Mouse (Mus musculus) embryonic facial prominence, embryonic 11.5 days (tissue): Measurements from ENCODE around the gene Olfr389. TPM values are rescaled to one million over a fixed set of nuclear protein-coding genes. Genes with fewer than 3 reads are reported as not detected.

Source experiments
- ATAC-seq: fragments of 200-750 bp; cut with Nextera tagmentation; replicated peaks from 2 replicates; pipeline ENCODE4 v1.8.0; 2017; ENCODE audit warnings: low read depth; ENCODE audit not compliant: insufficient number of reproducible peaks, low FRiP score, low TSS enrichment
- DNase-seq: peaks from one replicate; pipeline ENCODE4 v3.0.0-alpha.2; 2015; ENCODE audit warnings: low spot score
- H3K27ac ChIP-seq: fragments of 300-500 bp; sonication (generic); replicated peaks from 2 replicates; pipeline ENCODE4 v1.5.1; 2014; ENCODE audit warnings: mild to moderate bottlenecking, low read depth, low read length, control low read depth
- H3K27me3 ChIP-seq: fragments of 300-500 bp; sonication (generic); 2 replicates; pipeline ENCODE4 v1.6.1; 2014; ENCODE audit warnings: mild to moderate bottlenecking, low read length, moderate library complexity, mixed read lengths; ENCODE audit not compliant: control insufficient read depth, insufficient read depth
- H3K36me3 ChIP-seq: fragments of 300-500 bp; sonication (generic); replicated peaks from 2 replicates; pipeline ENCODE4 v1.6.1; 2014; ENCODE audit warnings: low read depth, mild to moderate bottlenecking, low read length, moderate library complexity, mixed read lengths; ENCODE audit not compliant: control insufficient read depth, insufficient read depth
- H3K4me1 ChIP-seq: fragments of 300-500 bp; sonication (generic); 2 replicates; pipeline ENCODE4 v1.6.1; 2014; ENCODE audit warnings: low read length, mixed read lengths; ENCODE audit not compliant: control insufficient read depth, insufficient read depth
- H3K4me2 ChIP-seq: fragments of 300-500 bp; sonication (generic); 2 replicates; pipeline ENCODE4 v1.6.1; 2014; ENCODE audit warnings: low read depth, mild to moderate bottlenecking, control low read depth, low read length, moderate library complexity
- H3K4me3 ChIP-seq: fragments of 300-500 bp; sonication (generic); 2 replicates; pipeline ENCODE4 v1.5.1; 2014; ENCODE audit warnings: low read depth, low read length, control low read depth
- H3K9ac ChIP-seq: fragments of 300-500 bp; sonication (generic); replicated peaks from 2 replicates; pipeline ENCODE4 v1.6.1; 2014; ENCODE audit warnings: mild to moderate bottlenecking, control low read depth, low read length
- H3K9me3 ChIP-seq: fragments of 300-500 bp; sonication (generic); replicated peaks from 2 replicates; pipeline ENCODE4 v1.6.1; 2016; ENCODE audit warnings: mild to moderate bottlenecking, low read length, inconsistent platforms, mixed read lengths; ENCODE audit not compliant: control insufficient read depth
- WGBS: fragments of 180-500 bp; shearing (Covaris S2); extraction: QIAGEN DNeasy Blood & Tissue Kit; methylation state at CpG from one replicate; pipeline ENCODE4 v1.1.7; 2014; 5-methylcytosine and 5-hydroxymethylcytosine counted together
- polyA plus RNA-seq: library from polyadenylated mRNA; unstranded; fragments of >200 nt; fragmentation: Nextera tagmentation; extraction: Ambion mirVana; gene quantifications from 2 replicates; pipeline ENCODE4 v1.2.1, GENCODE M21; 2014

Gene Olfr389
- polyA plus RNA-seq = not detected in 2 replicates

- Histone ChIP-seq H3K36me3 (no peaks in the 10 kb centered on the region), H3K27ac (no peak within 1 kb of the TSS), H3K4me1 (no peaks in the 10 kb centered on the region), H3K27me3 (no peaks in the 10 kb centered on the region), H3K9ac (no peak within 1 kb of the TSS), H3K4me2 (no peak within 1 kb of the TSS), H3K9me3 (no peaks in the 10 kb centered on the region), H3K4me3 (no peak within 1 kb of the TSS)
- DNase-seq (no peak), ATAC-seq (no peak)
- 90% methylated on average over 1 of the region's 1 CpGs for WGBS
Observed at GRCm38 (mm10) chr11:73780613-73781012, at the start of gene Olfr389. Gene Olfr389, minus strand, starts transcription at chr11:73780713.

- H3K27me3 ChIP-seq = no peaks in the 10 kb centered on the region
- H3K9ac ChIP-seq = no peak within 1 kb of the TSS
- no peak within 1 kb of the TSS for H3K27ac ChIP-seq
- ATAC-seq (no peak), DNase-seq (no peak)
- H3K36me3 ChIP-seq = no peaks in the 10 kb centered on the region
- H3K4me3 ChIP-seq = no peak within 1 kb of the TSS
- H3K4me1 ChIP-seq = no peaks in the 10 kb centered on the region
- H3K9me3 ChIP-seq = no peaks in the 10 kb centered on the region
- 90% methylated on average over 1 of the region's 1 CpGs for WGBS
- H3K4me2 ChIP-seq = no peak within 1 kb of the TSS
Observed at GRCm38 (mm10) chr11:73816949-73817348, 36.4 kb upstream of the Olfr389 start, which contains the start of gene Olfr392. Gene Olfr392, minus strand, starts transcription at chr11:73817049.

DNA sequence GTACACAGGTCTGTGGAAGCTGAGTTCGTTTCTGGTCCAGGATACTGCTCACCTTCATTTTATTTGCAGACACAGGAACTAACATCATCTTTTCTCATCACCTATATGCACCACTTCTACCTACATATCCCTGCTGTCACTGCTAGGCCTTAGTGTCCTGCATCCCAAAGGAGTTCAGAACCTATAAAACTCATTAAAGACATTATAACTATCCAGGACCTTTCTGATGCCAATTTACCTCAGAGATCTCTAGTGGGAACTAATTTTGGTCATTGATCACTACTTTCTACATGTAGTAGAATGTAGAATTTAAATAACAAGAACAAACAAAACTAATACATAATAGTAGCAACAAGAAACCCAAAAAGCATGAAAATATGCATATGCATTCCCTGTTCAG, 22.4 kb upstream of the Olfr389 start, which contains the start of gene Olfr391-ps:
TSS of gene Olfr391-ps (minus strand) at position 101 of the 400 bp plus-strand sequence.
- Histone ChIP-seq H3K4me2 (no peak within 1 kb of the TSS), H3K9me3 (no peaks in the 10 kb centered on the region), H3K27ac (no peak within 1 kb of the TSS), H3K9ac (no peak within 1 kb of the TSS), H3K27me3 (no peaks in the 10 kb centered on the region), H3K4me3 (no peak within 1 kb of the TSS), H3K36me3 (no peaks in the 10 kb centered on the region), H3K4me1 (no peaks in the 10 kb centered on the region)
- 32% methylated on average over 1 of the region's 1 CpGs for WGBS
- ATAC-seq (no peak), DNase-seq (no peak)

DNA sequence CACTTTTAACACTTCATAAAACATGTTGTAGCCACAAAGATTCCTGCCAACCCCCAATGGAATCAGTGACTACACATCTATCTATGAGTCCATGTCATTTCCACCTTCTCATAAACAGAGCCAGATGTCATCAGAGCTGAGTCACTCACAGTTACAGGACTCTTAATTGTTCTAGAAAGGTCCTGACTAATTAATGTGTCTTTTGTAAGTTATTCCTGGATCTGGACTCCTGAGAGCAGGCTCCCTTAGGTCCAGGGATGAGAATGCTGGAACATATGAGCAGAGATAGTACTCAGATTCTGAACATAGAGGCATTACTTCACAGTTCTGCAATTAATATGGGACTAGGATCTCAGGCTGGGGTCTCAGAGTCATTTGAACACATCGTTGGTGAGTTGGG, 2.2 kb upstream of the Olfr389 start, which contains the start of gene Olfr390:
TSS of gene Olfr390 (plus strand) at position 301 of the 400 bp plus-strand sequence.
- ATAC-seq (no peak), DNase-seq (no peak)
- H3K9ac ChIP-seq = no peak within 1 kb of the TSS
- WGBS = 70% methylated on average over 1 of the region's 1 CpGs
- no peak within 1 kb of the TSS for H3K4me2 ChIP-seq
- no peak within 1 kb of the TSS for H3K4me3 ChIP-seq
- no peaks in the 10 kb centered on the region for H3K9me3 ChIP-seq
- H3K27me3 ChIP-seq = no peaks in the 10 kb centered on the region
- no peaks in the 10 kb centered on the region for H3K36me3 ChIP-seq
- H3K4me1 ChIP-seq = no peaks in the 10 kb centered on the region
- H3K27ac ChIP-seq = no peak within 1 kb of the TSS

- no peak overlapping the region for H3K9ac ChIP-seq
Observed at GRCm38 (mm10) chr11:73759115-73759514, 21.4 kb downstream of the Olfr389 start.

More at GRCm38 (mm10) chr11:73759115-73759514, 21.4 kb downstream of the Olfr389 start:
- DNase-seq (no peak), ATAC-seq (no peak)
- H3K36me3 ChIP-seq = no peaks in the 10 kb centered on the region
- H3K9me3 ChIP-seq = no peaks in the 10 kb centered on the region
- no peaks in the 10 kb centered on the region for H3K27me3 ChIP-seq
- no peaks in the 10 kb centered on the region for H3K4me1 ChIP-seq
- H3K27ac ChIP-seq = no peak overlapping the region
- no peak overlapping the region for H3K4me3 ChIP-seq
- no peak overlapping the region for H3K4me2 ChIP-seq

Other genes with a start within 250 kb of the Olfr389 start
- gene Olfr385, start 187.7 kb downstream of the Olfr389 start, polyA plus RNA-seq = not detected in 2 replicates
- not detected in 2 replicates for gene Olfr384, start 182.1 kb downstream of the Olfr389 start, polyA plus RNA-seq
- not detected in 2 replicates for gene Zfp735, start 91.9 kb downstream of the Olfr389 start, polyA plus RNA-seq
- not detected in 2 replicates for gene Olfr390, start 2.3 kb upstream of the Olfr389 start, polyA plus RNA-seq
- not detected in 2 replicates for gene Olfr391-ps, start 22.3 kb upstream of the Olfr389 start, polyA plus RNA-seq
- not detected in 2 replicates for gene Olfr392, start 36.3 kb upstream of the Olfr389 start, polyA plus RNA-seq
- gene Olfr393, start 70.7 kb upstream of the Olfr389 start, polyA plus RNA-seq = not detected in 2 replicates
- not detected in 2 replicates for gene Olfr394, start 110.1 kb upstream of the Olfr389 start, polyA plus RNA-seq
- gene Olfr395, start 128.6 kb upstream of the Olfr389 start, polyA plus RNA-seq = not detected in 2 replicates
- gene Olfr23, start 156.0 kb upstream of the Olfr389 start, polyA plus RNA-seq = not detected in 2 replicates
- gene Olfr397, start 180.1 kb upstream of the Olfr389 start, polyA plus RNA-seq = not detected in 2 replicates
- gene Olfr398, start 209.7 kb upstream of the Olfr389 start, polyA plus RNA-seq = not detected in 2 replicates